Mouse (Mus musculus): ENCODE data around the gene Mrap2. TPM values are rescaled to one million over a fixed set of nuclear protein-coding genes. Genes with fewer than 3 reads are reported as not detected.

The Mrap2 gene
- polyA plus RNA-seq, 1 experiment from 2014 or later, result not detected

- Histone ChIP-seq H3K4me1 (ENCODE audit: control insufficient read depth, insufficient read depth, low read length) (no peaks in the 10 kb centered on the region), H3K9me3 (ENCODE audit: control insufficient read depth, low read length) (no peaks in the 10 kb centered on the region), H3K36me3 (ENCODE audit: control insufficient read depth, insufficient read depth, low read length) (peaks cover 39% of the 10 kb centered on the region), H3K27me3 (ENCODE audit: control insufficient read depth, insufficient read depth, low read length) (no peaks in the 10 kb centered on the region), H3K4me2 (replicated peaks; ENCODE audit: low read depth, low read length) (no peak overlapping the region), H3K27ac (ENCODE audit: low read depth, low read length) (no peak overlapping the region), H3K9ac (ENCODE audit: low read depth, low read length) (no peak overlapping the region), H3K4me3 (ENCODE audit: low read length) (no peak overlapping the region)
- no peak for ATAC-seq (ENCODE audit: low FRiP score, low TSS enrichment)
- 89% methylated on average over 5 of the region's 5 CpGs for WGBS
Measured at GRCm38 (mm10) chr9:87200426-87200825, 56.3 kb downstream of the Mrap2 start.

GRCm38 (mm10) chr9:87200919-87201318 lies 56.8 kb downstream of the Mrap2 start:
- Histone ChIP-seq H3K27me3 (ENCODE audit: control insufficient read depth, insufficient read depth, low read length) (no peaks in the 10 kb centered on the region), H3K9ac (ENCODE audit: low read depth, low read length) (no peak overlapping the region), H3K36me3 (ENCODE audit: control insufficient read depth, insufficient read depth, low read length) (peaks cover 40% of the 10 kb centered on the region), H3K4me2 (replicated peaks; ENCODE audit: low read depth, low read length) (no peak overlapping the region), H3K4me1 (ENCODE audit: control insufficient read depth, insufficient read depth, low read length) (no peaks in the 10 kb centered on the region), H3K27ac (ENCODE audit: low read depth, low read length) (no peak overlapping the region), H3K4me3 (ENCODE audit: low read length) (no peak overlapping the region), H3K9me3 (ENCODE audit: control insufficient read depth, low read length) (no peaks in the 10 kb centered on the region)
- WGBS, result 94% methylated on average over 4 of the region's 4 CpGs
- no peak for ATAC-seq (ENCODE audit: low FRiP score, low TSS enrichment)

DNA sequence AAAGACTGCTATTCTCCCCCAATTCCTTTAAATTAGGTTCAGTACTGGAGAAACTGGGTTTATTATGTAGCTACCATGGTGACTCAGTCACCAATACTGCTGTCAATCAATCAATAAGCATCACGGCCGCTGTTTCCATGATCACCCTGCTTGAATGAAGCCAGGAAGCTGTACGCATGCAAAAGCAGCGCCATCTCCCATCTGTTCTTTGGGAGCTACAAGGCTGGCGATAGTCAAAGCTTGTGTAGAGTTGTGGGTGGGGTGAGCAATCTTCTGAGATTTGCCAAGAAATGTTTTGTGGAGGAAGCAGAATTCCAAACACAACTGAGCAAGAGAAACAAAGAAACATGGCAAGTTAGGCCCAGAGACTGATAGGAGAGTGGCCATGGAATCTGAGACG lies 58.3 kb downstream of the Mrap2 start:
- ATAC-seq (ENCODE audit: low FRiP score, low TSS enrichment), result no peak
- no peak overlapping the region for H3K4me2 ChIP-seq (replicated peaks; ENCODE audit: low read depth, low read length)
- H3K36me3 ChIP-seq (ENCODE audit: control insufficient read depth, insufficient read depth, low read length), result peaks cover 35% of the 10 kb centered on the region
- H3K9ac ChIP-seq (ENCODE audit: low read depth, low read length), result no peak overlapping the region
- 88% methylated on average over 6 of the region's 6 CpGs for WGBS
- H3K4me3 ChIP-seq (ENCODE audit: low read length), result no peak overlapping the region
- H3K27ac ChIP-seq (ENCODE audit: low read depth, low read length), result no peak overlapping the region
- no peaks in the 10 kb centered on the region for H3K27me3 ChIP-seq (ENCODE audit: control insufficient read depth, insufficient read depth, low read length)
- H3K4me1 ChIP-seq (ENCODE audit: control insufficient read depth, insufficient read depth, low read length), result no peaks in the 10 kb centered on the region
- H3K9me3 ChIP-seq (ENCODE audit: control insufficient read depth, low read length), result no peaks in the 10 kb centered on the region

DNA sequence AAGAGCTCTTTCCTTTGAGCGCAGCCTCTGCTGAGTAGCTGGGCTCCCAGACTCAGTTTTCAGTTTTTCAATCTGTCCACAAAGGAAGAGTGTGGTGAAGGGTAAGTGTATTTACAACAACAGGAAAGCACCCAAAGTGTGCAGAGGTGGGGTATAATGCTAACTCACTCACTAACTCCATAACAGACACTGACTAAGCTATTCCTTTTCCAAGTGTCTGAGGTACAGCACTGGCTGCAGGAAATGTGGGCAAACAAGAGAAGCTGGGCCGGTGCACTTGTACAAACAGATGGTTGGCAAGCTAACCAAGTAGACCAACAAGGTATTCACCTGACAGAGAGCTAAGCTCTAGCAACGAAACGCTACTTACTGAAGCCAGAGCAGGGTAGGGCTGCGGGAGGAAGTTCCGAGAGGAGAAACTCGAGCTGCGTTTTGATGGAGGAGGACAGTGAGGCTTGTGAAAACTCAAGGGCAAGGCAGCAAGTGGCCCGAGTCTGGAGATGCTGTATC lies 66.8 kb downstream of the Mrap2 start:
- H3K4me2 ChIP-seq (replicated peaks; ENCODE audit: low read depth, low read length), result no peak overlapping the region
- no peaks in the 10 kb centered on the region for H3K27me3 ChIP-seq (ENCODE audit: control insufficient read depth, insufficient read depth, low read length)
- no peaks in the 10 kb centered on the region for H3K4me1 ChIP-seq (ENCODE audit: control insufficient read depth, insufficient read depth, low read length)
- ATAC-seq (ENCODE audit: low FRiP score, low TSS enrichment), result no peak
- H3K36me3 ChIP-seq (ENCODE audit: control insufficient read depth, insufficient read depth, low read length), result peaks cover 21% of the 10 kb centered on the region
- WGBS, result 75% methylated on average over 9 of the region's 9 CpGs
- H3K9ac ChIP-seq (ENCODE audit: low read depth, low read length), result no peak overlapping the region
- H3K4me3 ChIP-seq (ENCODE audit: low read length), result no peak overlapping the region
- no peak overlapping the region for H3K27ac ChIP-seq (ENCODE audit: low read depth, low read length)
- no peaks in the 10 kb centered on the region for H3K9me3 ChIP-seq (ENCODE audit: control insufficient read depth, low read length)

- H3K4me2 ChIP-seq (replicated peaks; ENCODE audit: low read depth, low read length), result no peak overlapping the region
- 68% methylated on average over 4 of the region's 4 CpGs for WGBS
- H3K36me3 ChIP-seq (ENCODE audit: control insufficient read depth, insufficient read depth, low read length), result peaks cover 20% of the 10 kb centered on the region
- H3K4me1 ChIP-seq (ENCODE audit: control insufficient read depth, insufficient read depth, low read length), result no peaks in the 10 kb centered on the region
- no peaks in the 10 kb centered on the region for H3K9me3 ChIP-seq (ENCODE audit: control insufficient read depth, low read length)
- no peaks in the 10 kb centered on the region for H3K27me3 ChIP-seq (ENCODE audit: control insufficient read depth, insufficient read depth, low read length)
- H3K27ac ChIP-seq (ENCODE audit: low read depth, low read length), result no peak overlapping the region
- H3K9ac ChIP-seq (ENCODE audit: low read depth, low read length), result no peak overlapping the region
- no peak overlapping the region for H3K4me3 ChIP-seq (ENCODE audit: low read length)
- no peak for ATAC-seq (ENCODE audit: low FRiP score, low TSS enrichment)
Measured at GRCm38 (mm10) chr9:87213204-87213603, 69.1 kb downstream of the Mrap2 start.

Other genes starting within 250 kb of the Mrap2 start
- 2.1 TPM in 2 replicates for gene Ripply2, start 128.8 kb upstream of the Mrap2 start, polyA plus RNA-seq (2014; fragmentation: Nextera tagmentation; extraction: Ambion mirVana)
- gene Cyb5r4, start 122.3 kb upstream of the Mrap2 start, polyA plus RNA-seq (2014; fragmentation: Nextera tagmentation; extraction: Ambion mirVana), result 64.1 and 70.3 TPM in 2 replicates
- gene Cep162, start 111.2 kb downstream of the Mrap2 start, polyA plus RNA-seq (2014; fragmentation: Nextera tagmentation; extraction: Ambion mirVana), result 5.9 and 9.9 TPM in 2 replicates